Mouse (Mus musculus) stomach, postnatal 0 days (tissue): Measurements from ENCODE around the gene Rhoh.

Source experiments
- CTCF ChIP-seq: IDR thresholded peaks from 2 replicates; pipeline ENCODE4 v1.5.1; 2016; ENCODE audit warnings: antibody characterized with exemption, low read depth, mild to moderate bottlenecking, moderate library complexity
- EP300 ChIP-seq: optimal IDR thresholded peaks from 2 replicates; pipeline ENCODE3; 2016; ENCODE audit warnings: antibody characterized with exemption

DNA sequence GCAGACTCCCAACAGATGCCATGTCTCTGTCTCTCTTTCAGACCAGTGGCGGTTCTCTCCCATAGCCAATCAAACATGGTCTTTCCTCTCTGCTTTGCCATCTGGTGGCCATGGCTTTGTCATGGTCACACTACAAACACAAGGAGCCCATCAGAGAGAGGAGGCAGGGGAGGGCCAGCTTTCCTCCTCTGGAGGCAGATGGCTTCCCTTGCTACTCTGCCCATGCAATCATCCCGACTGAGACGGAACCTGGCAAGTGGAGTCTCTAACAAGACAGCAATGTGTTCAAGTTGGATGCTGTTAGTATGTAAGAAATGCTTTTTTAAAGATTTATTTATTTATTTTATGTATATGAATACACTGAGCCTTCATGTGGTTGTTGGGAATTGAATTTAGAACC lies 58.9 kb downstream of the Rhoh start:
- TF ChIP-seq EP300 = no peak
- TF ChIP-seq CTCF = no peak
